8 mouse cellular contexts compared by ENCODE assay signal in genomic region chr7:98839312-98839711, GRCm38 (mm10). TPM values are rescaled to one million over a fixed set of nuclear protein-coding genes. Genes with fewer than 3 reads are reported as not detected.
DNase-seq lines count a peak whose midpoint lies in the region; ATAC-seq and TF ChIP-seq lines count a peak whose summit lies in the region.

No protein-coding gene starts in this region.

- H3K4me3 ChIP-seq in gastrocnemius, adult 2 months: peak overlapping the region; percentile 79
- peak overlapping the region; percentile 75 for H3K4me3 ChIP-seq in E14TG2a.4 (replicated peaks; ENCODE audit: low read length)
- peak overlapping the region; percentile 58 for H3K4me3 ChIP-seq in hindbrain, embryonic 10.5 days
- H3K4me3 ChIP-seq in midbrain, embryonic 10.5 days: peak overlapping the region; percentile 64

- ATAC-seq in megakaryocyte-erythroid progenitor cell, adult 5-6 weeks (replicated peaks; ENCODE audit: low FRiP score, low TSS enrichment, poor library complexity, severe bottlenecking): no peak

- 4% methylated on average over 12 of the region's 12 CpGs for WGBS in hindbrain, embryonic 10.5 days
- WGBS in midbrain, embryonic 10.5 days: 1% methylated on average over 12 of the region's 12 CpGs

- no peaks in the 10 kb centered on the region for H3K36me3 ChIP-seq in E14TG2a.4 (ENCODE audit: insufficient read depth, low read length)
- H3K36me3 ChIP-seq in hindbrain, embryonic 10.5 days: no peaks in the 10 kb centered on the region
- no peaks in the 10 kb centered on the region for H3K36me3 ChIP-seq in midbrain, embryonic 10.5 days

- DNase-seq in gastrocnemius, adult 2 months: no peak
- no peak for DNase-seq in gastrocnemius, postnatal 14 days
- DNase-seq in hindbrain, embryonic 10.5 days (ENCODE audit: low spot score): no peak
- no peak for DNase-seq in midbrain, embryonic 10.5 days (ENCODE audit: low spot score)
- no peak for DNase-seq in ovary, postnatal 14 days (ENCODE audit: low spot score)
- DNase-seq in gastrocnemius, postnatal 25 days: no peak

- intact Hi-C loops in gastrocnemius, adult 2 months (cut with DNase I): loop anchor here (5.0 kb wide), 1 partner anchor 238 kb away; no protein-coding TSS in a partner anchor
- intact Hi-C loops in gastrocnemius, postnatal 14 days (cut with DNase I; ENCODE audit: low total_unique reads): loop anchor here (5.0 kb wide), 1 partner anchor 97 kb away; no protein-coding TSS in a partner anchor

- H3K9me3 ChIP-seq in E14TG2a.4 (ENCODE audit: low read length): no peaks in the 10 kb centered on the region
- no peaks in the 10 kb centered on the region for H3K9me3 ChIP-seq in hindbrain, embryonic 10.5 days
- no peaks in the 10 kb centered on the region for H3K9me3 ChIP-seq in midbrain, embryonic 10.5 days (replicated peaks)

- H3K4me1 ChIP-seq in E14TG2a.4 (replicated peaks; ENCODE audit: low read depth, low read length): peaks cover 46% of the 10 kb centered on the region
- peaks cover 82% of the 10 kb centered on the region for H3K4me1 ChIP-seq in hindbrain, embryonic 10.5 days (replicated peaks)
- H3K4me1 ChIP-seq in midbrain, embryonic 10.5 days: peaks cover 73% of the 10 kb centered on the region

- peak overlapping the region; percentile 90; the same call in 1 of the 2 replicates for H3K27ac ChIP-seq in gastrocnemius, adult 2 months
- no peak overlapping the region; the same call in 1 of the 2 replicates for H3K27ac ChIP-seq in hindbrain, embryonic 10.5 days
- peak overlapping the region; percentile 49; the same call in 1 of the 2 replicates for H3K27ac ChIP-seq in midbrain, embryonic 10.5 days (replicated peaks)

- TF ChIP-seq CTCF in gastrocnemius, adult 2 months (IDR thresholded peaks at IDR 0.05): no peak
- no peak for TF ChIP-seq CTCF in E14TG2a.4 (conservative IDR thresholded peaks at IDR 0.05; ENCODE audit: low read length)

- H3K27me3 ChIP-seq in E14TG2a.4 (ENCODE audit: insufficient read depth, low read length): peaks cover 100% of the 10 kb centered on the region
- H3K27me3 ChIP-seq in hindbrain, embryonic 10.5 days (ENCODE audit: insufficient read depth, poor library complexity, severe bottlenecking): peaks cover 100% of the 10 kb centered on the region
- H3K27me3 ChIP-seq in midbrain, embryonic 10.5 days (ENCODE audit: low read depth, poor library complexity, severe bottlenecking): peaks cover 100% of the 10 kb centered on the region

RNA-seq across cellular contexts. Expression of gene Wnt11, which starts 4.4 kb away (rescaled TPM):
- 1 to 10 TPM; 5.3 to 8.3 TPM for total RNA-seq in gastrocnemius, adult 2 months (2021)
- total RNA-seq in gastrocnemius, postnatal 14 days (2021): 1 to 10 TPM; 6.1 to 7.9 TPM
- polyA plus RNA-seq in hindbrain, embryonic 10.5 days (2016; fragmentation: Nextera tagmentation; extraction: Ambion mirVana): 0.66 and 1.9 TPM in 2 replicates
- 0.62 and 0.70 TPM in 2 replicates for polyA plus RNA-seq in midbrain, embryonic 10.5 days (2016; fragmentation: Nextera tagmentation; extraction: Ambion mirVana)
- not detected in 2 replicates for total RNA-seq in megakaryocyte-erythroid progenitor cell, adult 5-6 weeks (2014; fragmentation: Nextera tagmentation)
- not detected in 2 replicates for total RNA-seq in megakaryocyte-erythroid progenitor cell, adult 5-6 weeks (2017)
- total RNA-seq in gastrocnemius, postnatal 25 days (2021): 1 to 10 TPM; 5.7 to 6.6 TPM

Comparison
In these comparisons a context has a peak if more than half of its experiments do, and no peak if none do; other contexts are left out.
1. RNA of gene Wnt11, which starts 4.4 kb away (total RNA-seq): 5.3 to 8.3 TPM in gastrocnemius, adult 2 months, 6.1 to 7.9 TPM in gastrocnemius, postnatal 14 days and 5.7 to 6.6 TPM in gastrocnemius, postnatal 25 days; not detected in megakaryocyte-erythroid progenitor cell, adult 5-6 weeks; every median in the first group is over 4 times any median in the second.
2. Peak in every context shown above with its lines, with median percentiles within 50 percentile points of each other: H3K4me3 ChIP-seq.